Mouse (Mus musculus) cerebellum, adult 11-12 months (tissue): ENCODE results near the gene Arid4b.

ENCODE experiments used
- DNase-seq: peaks from one replicate; pipeline ENCODE4 v3.0.0; 2022

The Arid4b gene

GRCm38 (mm10) chr13:14062209-14063012 lies 621 bp upstream of the Arid4b start:
- no peak for DNase-seq

- DNase-seq = no peak
Observed at GRCm38 (mm10) chr13:14063942-14064271, 875 bp downstream of the Arid4b start.

- DNase-seq = peak; percentile 64
Observed at GRCm38 (mm10) chr13:14064341-14065027, 1.5 kb downstream of the Arid4b start.

- no peak for DNase-seq
Observed at GRCm38 (mm10) chr13:14065028-14065380, 2.0 kb downstream of the Arid4b start.

- no peak for DNase-seq
Observed at GRCm38 (mm10) chr13:14065701-14066100, 2.7 kb downstream of the Arid4b start.

- DNase-seq = no peak
Observed at GRCm38 (mm10) chr13:14068035-14068434, 5.0 kb downstream of the Arid4b start.

- no peak for DNase-seq
Observed at GRCm38 (mm10) chr13:14069291-14069690, 6.3 kb downstream of the Arid4b start.

GRCm38 (mm10) chr13:14074371-14074770 lies 11.3 kb downstream of the Arid4b start:
- DNase-seq = no peak

- DNase-seq = no peak
Observed at GRCm38 (mm10) chr13:14075326-14075725, 12.3 kb downstream of the Arid4b start.

GRCm38 (mm10) chr13:14088669-14089068 lies 25.6 kb downstream of the Arid4b start:
- DNase-seq = no peak

GRCm38 (mm10) chr13:14103026-14103425 lies 40.0 kb downstream of the Arid4b start:
- DNase-seq = no peak

- DNase-seq = no peak
Observed at GRCm38 (mm10) chr13:14110154-14110873, 47.3 kb downstream of the Arid4b start.

- no peak for DNase-seq
Observed at GRCm38 (mm10) chr13:14111146-14111545, 48.1 kb downstream of the Arid4b start.

- no peak for DNase-seq
Observed at GRCm38 (mm10) chr13:14113746-14114528, 50.9 kb downstream of the Arid4b start.

GRCm38 (mm10) chr13:14115805-14116204 lies 52.8 kb downstream of the Arid4b start:
- no peak for DNase-seq

GRCm38 (mm10) chr13:14131651-14132050 lies 68.6 kb downstream of the Arid4b start:
- DNase-seq = no peak

- no peak for DNase-seq
Observed at GRCm38 (mm10) chr13:14142294-14142966, 79.4 kb downstream of the Arid4b start.

- no peak for DNase-seq
Observed at GRCm38 (mm10) chr13:14177989-14178388, 115.0 kb downstream of the Arid4b start.

GRCm38 (mm10) chr13:14179669-14180068 lies 116.6 kb downstream of the Arid4b start:
- DNase-seq = no peak

- DNase-seq = no peak
Observed at GRCm38 (mm10) chr13:14245946-14246345, 182.9 kb downstream of the Arid4b start.
